Mouse (Mus musculus) cerebellum, adult 2 months (tissue): ENCODE results near the gene Ctc1. TPM values are rescaled to one million over a fixed set of nuclear protein-coding genes. Genes with fewer than 3 reads are reported as not detected.

Source experiments
- DNase-seq, 2 experiments: peaks; one replicate each; pipeline ENCODE4 v3.0.0; 2021
- H3K27ac ChIP-seq: fragments of 200-500 bp; 2 replicates; pipeline ENCODE4 v1.5.1; 2012; ENCODE audit warnings: low read length, control low read depth, inconsistent platforms; ENCODE audit not compliant: insufficient read depth
- H3K27me3 ChIP-seq: fragments of 200-500 bp; 2 replicates; pipeline ENCODE4 v1.6.1; 2012; ENCODE audit warnings: inconsistent platforms, mild to moderate bottlenecking, low read length, moderate library complexity; ENCODE audit not compliant: control insufficient read depth, insufficient read depth
- H3K4me1 ChIP-seq: fragments of 200-500 bp; 2 replicates; pipeline ENCODE4 v1.6.1; 2011; ENCODE audit warnings: low read length; ENCODE audit not compliant: control insufficient read depth, insufficient read depth
- H3K4me3 ChIP-seq: fragments of 200-500 bp; replicated peaks from 2 replicates; pipeline ENCODE3; 2011; ENCODE audit warnings: mild to moderate bottlenecking, low read depth, low read length, control low read depth; ENCODE audit not compliant: insufficient read depth
- CTCF ChIP-seq: fragments of 200-500 bp; IDR thresholded peaks from 2 replicates; pipeline ENCODE4 v1.5.1; 2011; ENCODE audit warnings: low read depth, mild to moderate bottlenecking, control low read depth, low read length, moderate library complexity, borderline replicate concordance; ENCODE audit not compliant: insufficient read depth
- POLR2A ChIP-seq: fragments of 200-500 bp; IDR thresholded peaks from 2 replicates; pipeline ENCODE4 v1.6.1; 2011; ENCODE audit warnings: low read length, control low read depth, borderline replicate concordance; ENCODE audit not compliant: insufficient read depth
- WGBS: fragments of 180-500 bp; shearing (Covaris S2); methylation state at CpG from one replicate; pipeline ENCODE4 v1.1.7; 2018; 5-methylcytosine and 5-hydroxymethylcytosine counted together
- polyA plus RNA-seq: library from polyadenylated mRNA; depleted of rRNA; stranded (reverse); fragments of >200 nt; gene quantifications from 2 replicates; pipeline ENCODE4 v1.2.3, GENCODE M21; 2012; rRNA removed

Ctc1 gene
- polyA plus RNA-seq, 1 experiment = 46.3 TPM

- H3K27me3 ChIP-seq = no peaks in the 10 kb centered on the region
- no peaks in the 10 kb centered on the region for H3K4me1 ChIP-seq
- no peak for TF ChIP-seq CTCF
- 50% methylated on average over 9 of the region's 9 CpGs for WGBS
- no peak overlapping the region for H3K4me3 ChIP-seq
- DNase-seq = no peak
- H3K27ac ChIP-seq = no peak overlapping the region
Measured at GRCm38 (mm10) chr11:69075764-69076479, 60.2 kb downstream of the Ctc1 start.

- no peaks in the 10 kb centered on the region for H3K27me3 ChIP-seq
- DNase-seq = peak in 1 of 2 experiments; percentile 25
- H3K4me3 ChIP-seq = no peak overlapping the region
- WGBS = 44% methylated on average over 5 of the region's 5 CpGs
- H3K4me1 ChIP-seq = no peaks in the 10 kb centered on the region
- H3K27ac ChIP-seq = no peak overlapping the region
- no peak for TF ChIP-seq CTCF
- no peak for TF ChIP-seq POLR2A
Measured at GRCm38 (mm10) chr11:69076572-69076971, 60.9 kb downstream of the Ctc1 start.

- no peak for TF ChIP-seq CTCF
Measured at GRCm38 (mm10) chr11:69077316-69077715, 61.6 kb downstream of the Ctc1 start.

GRCm38 (mm10) chr11:69078041-69078440 lies 62.3 kb downstream of the Ctc1 start:
- Histone ChIP-seq H3K27me3 (no peaks in the 10 kb centered on the region), H3K4me1 (no peaks in the 10 kb centered on the region), H3K4me3 (no peak overlapping the region), H3K27ac (no peak overlapping the region)
- TF ChIP-seq CTCF (no peak), POLR2A (no peak)
- DNase-seq = no peak
- WGBS = 92% methylated on average over 6 of the region's 6 CpGs

More at GRCm38 (mm10) chr11:69077316-69077715, 61.6 kb downstream of the Ctc1 start:
- no peak overlapping the region for H3K4me3 ChIP-seq
- H3K27me3 ChIP-seq = no peaks in the 10 kb centered on the region
- H3K27ac ChIP-seq = no peak overlapping the region
- DNase-seq = no peak
- H3K4me1 ChIP-seq = no peaks in the 10 kb centered on the region
- WGBS = 84% methylated on average over 9 of the region's 9 CpGs

GRCm38 (mm10) chr11:69078805-69079438 lies 63.2 kb downstream of the Ctc1 start:
- 82% methylated on average over 5 of the region's 5 CpGs for WGBS
- H3K27ac ChIP-seq = no peak overlapping the region
- H3K27me3 ChIP-seq = no peaks in the 10 kb centered on the region
- no peaks in the 10 kb centered on the region for H3K4me1 ChIP-seq
- no peak overlapping the region for H3K4me3 ChIP-seq
- no peak for DNase-seq
- TF ChIP-seq POLR2A (no peak), CTCF (no peak)

- no peak overlapping the region for H3K27ac ChIP-seq
- H3K4me1 ChIP-seq = no peaks in the 10 kb centered on the region
- 85% methylated on average over 15 of the region's 15 CpGs for WGBS
- H3K27me3 ChIP-seq = no peaks in the 10 kb centered on the region
- no peak for TF ChIP-seq CTCF
- DNase-seq = no peak
- no peak overlapping the region for H3K4me3 ChIP-seq
Measured at GRCm38 (mm10) chr11:69080102-69080854, 64.6 kb downstream of the Ctc1 start.

- 89% methylated on average over 8 of the region's 8 CpGs for WGBS
- H3K4me1 ChIP-seq = no peaks in the 10 kb centered on the region
Measured at GRCm38 (mm10) chr11:69080855-69081222, 65.1 kb downstream of the Ctc1 start.

GRCm38 (mm10) chr11:69081613-69082012 lies 65.9 kb downstream of the Ctc1 start:
- TF ChIP-seq POLR2A (no peak), CTCF (no peak)
- H3K27ac ChIP-seq = no peak overlapping the region
- DNase-seq = no peak
- H3K27me3 ChIP-seq = no peaks in the 10 kb centered on the region
- H3K4me3 ChIP-seq = no peak overlapping the region
- WGBS = 88% methylated on average over 7 of the region's 7 CpGs
- H3K4me1 ChIP-seq = no peaks in the 10 kb centered on the region

More at GRCm38 (mm10) chr11:69080855-69081222, 65.1 kb downstream of the Ctc1 start:
- Histone ChIP-seq H3K27ac (no peak overlapping the region), H3K27me3 (no peaks in the 10 kb centered on the region), H3K4me3 (no peak overlapping the region)
- no peak for DNase-seq
- TF ChIP-seq CTCF (no peak), POLR2A (no peak)

- WGBS = 75% methylated on average over 6 of the region's 6 CpGs
- H3K27ac ChIP-seq = no peak overlapping the region
- no peak for DNase-seq
- H3K4me3 ChIP-seq = no peak overlapping the region
- no peaks in the 10 kb centered on the region for H3K27me3 ChIP-seq
- no peak for TF ChIP-seq POLR2A
- TF ChIP-seq CTCF = no peak
- H3K4me1 ChIP-seq = peaks cover 10% of the 10 kb centered on the region
Measured at GRCm38 (mm10) chr11:69085608-69086007, 69.9 kb downstream of the Ctc1 start.

Other genes with a start within 250 kb of the Ctc1 start
- gene Ndel1, start 144.1 kb upstream of the Ctc1 start, polyA plus RNA-seq = 91.1 and 103 TPM in 2 replicates
- 0.05 TPM in 1 of 2 replicates, not detected in the other for gene Rnf222, start 127.4 kb upstream of the Ctc1 start, polyA plus RNA-seq
- 1,554 and 1,707 TPM in 2 replicates for gene Rpl26, start 114.3 kb upstream of the Ctc1 start, polyA plus RNA-seq
- gene Odf4, start 88.8 kb upstream of the Ctc1 start, polyA plus RNA-seq = 1.0 and 1.1 TPM in 2 replicates
- gene Arhgef15, start 58.4 kb upstream of the Ctc1 start, polyA plus RNA-seq = 33.0 and 34.7 TPM in 2 replicates
- 11.5 and 12.1 TPM in 2 replicates for gene Slc25a35, start 47.8 kb upstream of the Ctc1 start, polyA plus RNA-seq
- gene Rangrf, start 40.7 kb upstream of the Ctc1 start, polyA plus RNA-seq = 54.4 and 55.5 TPM in 2 replicates
- gene Pfas, start 7.5 kb upstream of the Ctc1 start, polyA plus RNA-seq = 23.1 and 23.2 TPM in 2 replicates
- gene Aurkb, start 29.7 kb downstream of the Ctc1 start, polyA plus RNA-seq = 0.51 and 0.55 TPM in 2 replicates
- 34.9 and 36.7 TPM in 2 replicates for gene Borcs6, start 43.8 kb downstream of the Ctc1 start, polyA plus RNA-seq
- gene Tmem107, start 54.9 kb downstream of the Ctc1 start, polyA plus RNA-seq = 13.4 and 15.8 TPM in 2 replicates
- gene Vamp2, start 72.6 kb downstream of the Ctc1 start, polyA plus RNA-seq = 672 and 700 TPM in 2 replicates
- 34.4 and 37.2 TPM in 2 replicates for gene Per1, start 79.3 kb downstream of the Ctc1 start, polyA plus RNA-seq
- 0.44 and 0.59 TPM in 2 replicates for gene Hes7, start 104.5 kb downstream of the Ctc1 start, polyA plus RNA-seq
- gene 9130213A22Rik, start 106.7 kb downstream of the Ctc1 start, polyA plus RNA-seq = 1.3 and 1.4 TPM in 2 replicates
- gene Aloxe3, start 110.0 kb downstream of the Ctc1 start, polyA plus RNA-seq = 10.8 and 16.0 TPM in 2 replicates
- 0.59 and 0.60 TPM in 2 replicates for gene Alox12b, start 141.1 kb downstream of the Ctc1 start, polyA plus RNA-seq
- 5.2 and 5.5 TPM in 2 replicates for gene Alox8, start 181.9 kb downstream of the Ctc1 start, polyA plus RNA-seq
- gene Gucy2e, start 221.1 kb downstream of the Ctc1 start, polyA plus RNA-seq = 1.4 and 1.8 TPM in 2 replicates